Mouse (Mus musculus) cerebellum, adult 8-10 months (tissue): ENCODE results near the gene Slc35e2.
"Not testable (repeated sequence)": the region's sequence is repeated elsewhere in the genome, so short reads cannot be mapped to it uniquely, and the experiment has no call there.

Experiments
- DNase-seq: peaks from one replicate; pipeline ENCODE4 v3.0.0; 2022

The Slc35e2 gene

GRCm38 (mm10) chr4:155630267-155630666, 29.1 kb downstream of the Slc35e2 start:
- DNase-seq: no peak

GRCm38 (mm10) chr4:155635766-155636499, 34.7 kb downstream of the Slc35e2 start:
- no peak for DNase-seq

- DNase-seq: no peak
These were observed 42.3 kb downstream of the Slc35e2 start for GRCm38 (mm10) chr4:155643531-155643930.

GRCm38 (mm10) chr4:155645308-155645707, 44.1 kb downstream of the Slc35e2 start, which contains the start of gene Gm10563:
Gm10563 (minus strand) TSS chr4:155645408.
- DNase-seq: not testable (repeated sequence)

GRCm38 (mm10) chr4:155645721-155646120, 44.5 kb downstream of the Slc35e2 start:
- no peak for DNase-seq

- DNase-seq: no peak
These were observed 48.1 kb downstream of the Slc35e2 start for GRCm38 (mm10) chr4:155649355-155649754.

- no peak for DNase-seq
These were observed 50.5 kb downstream of the Slc35e2 start for GRCm38 (mm10) chr4:155651553-155652269.

GRCm38 (mm10) chr4:155652283-155653085, 51.3 kb downstream of the Slc35e2 start:
- DNase-seq: peak; percentile 65

- DNase-seq: no peak
These were observed 51.9 kb downstream of the Slc35e2 start, which contains the start of gene Mmp23 for GRCm38 (mm10) chr4:155653086-155653450. Mmp23 (minus strand) TSS chr4:155653384.

- DNase-seq: peak; percentile 65
These were observed 52.4 kb downstream of the Slc35e2 start for GRCm38 (mm10) chr4:155653451-155654182.

GRCm38 (mm10) chr4:155654183-155654455, 52.9 kb downstream of the Slc35e2 start:
- no peak for DNase-seq

GRCm38 (mm10) chr4:155654456-155655298, 53.5 kb downstream of the Slc35e2 start:
- peak; percentile 71 for DNase-seq

- peak; percentile 45 for DNase-seq
These were observed 55.1 kb downstream of the Slc35e2 start for GRCm38 (mm10) chr4:155656214-155656751.

- DNase-seq: no peak
These were observed 57.7 kb downstream of the Slc35e2 start for GRCm38 (mm10) chr4:155658961-155659360.

GRCm38 (mm10) chr4:155660641-155661040, 59.4 kb downstream of the Slc35e2 start:
- no peak for DNase-seq

- no peak for DNase-seq
These were observed 65.7 kb downstream of the Slc35e2 start for GRCm38 (mm10) chr4:155666903-155667302.

- DNase-seq: peak; percentile 99
These were observed 67.7 kb downstream of the Slc35e2 start, which contains the start of gene Mib2 for GRCm38 (mm10) chr4:155668689-155669597. Mib2 (minus strand) TSS chr4:155669198.

GRCm38 (mm10) chr4:155669598-155670075, 68.4 kb downstream of the Slc35e2 start:
- DNase-seq: no peak

- DNase-seq: not testable (repeated sequence)
These were observed 69.0 kb downstream of the Slc35e2 start for GRCm38 (mm10) chr4:155670236-155670635.

- DNase-seq: no peak
These were observed 70.9 kb downstream of the Slc35e2 start for GRCm38 (mm10) chr4:155672082-155672481.
